Mouse (Mus musculus) adipocyte (in vitro differentiated cells): Measurements from ENCODE around the gene Olfr1137.

Experiments used
- DNase-seq: peaks from one replicate; pipeline ENCODE4 v3.0.0-alpha.2; 2016; ENCODE audit warnings: low spot score

Olfr1137 gene

GRCm38 (mm10) chr2:87713079-87713478, at the start of gene Olfr1137:
Gene Olfr1137 (minus strand): TSS chr2:87713179.
- no peak for DNase-seq

GRCm38 (mm10) chr2:87753891-87754290, 40.9 kb upstream of the Olfr1137 start, which contains the start of gene Olfr1141:
Gene Olfr1141 (minus strand): TSS chr2:87753991.
- DNase-seq: no peak

GRCm38 (mm10) chr2:87743452-87743851, 30.5 kb upstream of the Olfr1137 start, which contains the start of gene Olfr1140:
Gene Olfr1140 (plus strand): TSS chr2:87743752.
- no peak for DNase-seq

GRCm38 (mm10) chr2:87739878-87740277, 26.9 kb upstream of the Olfr1137 start, which contains the start of gene Olfr1138:
Gene Olfr1138 (minus strand): TSS chr2:87739978.
- DNase-seq: no peak

GRCm38 (mm10) chr2:87693847-87694246, 19.1 kb downstream of the Olfr1137 start, which contains the start of gene Olfr1136:
Gene Olfr1136 (minus strand): TSS chr2:87693947.
- DNase-seq: no peak

- no peak for DNase-seq
Measured at GRCm38 (mm10) chr2:87673564-87673963, 39.4 kb downstream of the Olfr1137 start, which contains the start of gene Olfr1135. Gene Olfr1135 (minus strand): TSS chr2:87673664.
